Mouse (Mus musculus): ENCODE results near the gene Tmem234. TPM values are rescaled to one million over a fixed set of nuclear protein-coding genes. Genes with fewer than 3 reads are reported as not detected.

Tmem234 gene
- total and polyA plus RNA-seq, 3 experiments: 35.9 to 69.5 (median 41.7) TPM

- Histone ChIP-seq H3K36me3 (ENCODE audit: control insufficient read depth, insufficient read depth, low read length) (peaks cover 3% of the 10 kb centered on the region; the same call in 1 of the 2 replicates), H3K27ac (no peak overlapping the region), H3K79me2 (replicated peaks; ENCODE audit: control insufficient read depth, insufficient read depth, low read length) (no peaks in the 10 kb centered on the region), H3K27me3 (ENCODE audit: control insufficient read depth, insufficient read depth, low read length) (no peaks in the 10 kb centered on the region), H3K9ac (ENCODE audit: low read depth, low read length) (no peak overlapping the region), H3K4me1 (ENCODE audit: control insufficient read depth, insufficient read depth, low read length) (no peaks in the 10 kb centered on the region), H3K4me3 (no peak overlapping the region)
- TF ChIP-seq EP300 (IDR thresholded peaks at IDR 0.05; ENCODE audit: insufficient read depth, low read depth, low read length) (no peak), CTCF (IDR thresholded peaks at IDR 0.05) (no peak), POLR2A (IDR thresholded peaks at IDR 0.05; ENCODE audit: insufficient read depth, low read depth, low read length) (no peak)
- intact Hi-C loops (cut with DNase I): no loop called here
- 93% methylated on average over 8 of the region's 8 CpGs for WGBS
- no peak for DNase-seq
Observed at GRCm38 (mm10) chr4:129650359-129650758, 49.9 kb downstream of the Tmem234 start.

GRCm38 (mm10) chr4:129654770-129655169 lies 54.3 kb downstream of the Tmem234 start:
- intact Hi-C loops (cut with DNase I): no loop called here
- H3K4me1 ChIP-seq (ENCODE audit: control insufficient read depth, insufficient read depth, low read length): no peaks in the 10 kb centered on the region
- no peak overlapping the region for H3K27ac ChIP-seq
- H3K9ac ChIP-seq (ENCODE audit: low read depth, low read length): no peak overlapping the region
- H3K79me2 ChIP-seq (replicated peaks; ENCODE audit: control insufficient read depth, insufficient read depth, low read length): no peaks in the 10 kb centered on the region
- H3K4me3 ChIP-seq: no peak overlapping the region
- H3K27me3 ChIP-seq (ENCODE audit: control insufficient read depth, insufficient read depth, low read length): no peaks in the 10 kb centered on the region
- DNase-seq: no peak
- TF ChIP-seq POLR2A (IDR thresholded peaks at IDR 0.05; ENCODE audit: insufficient read depth, low read depth, low read length): no peak
- TF ChIP-seq CTCF (IDR thresholded peaks at IDR 0.05): no peak
- peaks cover 3% of the 10 kb centered on the region; the same call in 1 of the 2 replicates for H3K36me3 ChIP-seq (ENCODE audit: control insufficient read depth, insufficient read depth, low read length)
- 90% methylated on average over 14 of the region's 14 CpGs for whole genome bisulfite sequencing

GRCm38 (mm10) chr4:129661584-129661983 lies 61.1 kb downstream of the Tmem234 start:
- intact Hi-C loops (cut with DNase I): no loop called here
- WGBS: 93% methylated on average over 3 of the region's 3 CpGs
- Histone ChIP-seq H3K9ac (ENCODE audit: low read depth, low read length) (no peak overlapping the region), H3K36me3 (ENCODE audit: control insufficient read depth, insufficient read depth, low read length) (peaks cover 2% of the 10 kb centered on the region), H3K27me3 (ENCODE audit: control insufficient read depth, insufficient read depth, low read length) (no peaks in the 10 kb centered on the region), H3K4me3 (no peak overlapping the region), H3K27ac (no peak overlapping the region), H3K79me2 (replicated peaks; ENCODE audit: control insufficient read depth, insufficient read depth, low read length) (no peaks in the 10 kb centered on the region), H3K4me1 (ENCODE audit: control insufficient read depth, insufficient read depth, low read length) (no peaks in the 10 kb centered on the region)
- no peak for DNase-seq
- TF ChIP-seq POLR2A (IDR thresholded peaks at IDR 0.05; ENCODE audit: insufficient read depth, low read depth, low read length): no peak
- TF ChIP-seq EP300 (IDR thresholded peaks at IDR 0.05; ENCODE audit: insufficient read depth, low read depth, low read length): no peak
- TF ChIP-seq CTCF (IDR thresholded peaks at IDR 0.05): no peak

GRCm38 (mm10) chr4:129662255-129662813 lies 61.9 kb downstream of the Tmem234 start:
- H3K36me3 ChIP-seq (ENCODE audit: control insufficient read depth, insufficient read depth, low read length): peaks cover 2% of the 10 kb centered on the region
- H3K9ac ChIP-seq (ENCODE audit: low read depth, low read length): no peak overlapping the region
- TF ChIP-seq EP300 (IDR thresholded peaks at IDR 0.05; ENCODE audit: insufficient read depth, low read depth, low read length): no peak
- no peaks in the 10 kb centered on the region for H3K4me1 ChIP-seq (ENCODE audit: control insufficient read depth, insufficient read depth, low read length)
- WGBS: 85% methylated on average over 3 of the region's 3 CpGs
- H3K27me3 ChIP-seq (ENCODE audit: control insufficient read depth, insufficient read depth, low read length): no peaks in the 10 kb centered on the region
- H3K4me3 ChIP-seq: no peak overlapping the region
- peaks cover 2% of the 10 kb centered on the region; the same call in 1 of the 2 replicates for H3K79me2 ChIP-seq (replicated peaks; ENCODE audit: control insufficient read depth, insufficient read depth, low read length)
- no peak overlapping the region for H3K27ac ChIP-seq
- intact Hi-C loops (cut with DNase I): no loop called here
- DNase-seq: no peak

GRCm38 (mm10) chr4:129671491-129672082 lies 71.1 kb downstream of the Tmem234 start:
- TF ChIP-seq POLR2A (IDR thresholded peaks at IDR 0.05; ENCODE audit: insufficient read depth, low read depth, low read length): no peak
- peak; percentile 90 for TF ChIP-seq CTCF (IDR thresholded peaks at IDR 0.05)
- intact Hi-C loops (cut with DNase I): loop anchor here (1.0 to 2.0 kb wide), 3 partner anchors 25 to 71 kb away; partner anchors contain the start of genes Khdrbs1 and Tmem39b
- 3% methylated on average over 12 of the region's 12 CpGs for WGBS

More at GRCm38 (mm10) chr4:129671491-129672082, 71.1 kb downstream of the Tmem234 start:
- H3K79me2 ChIP-seq (replicated peaks; ENCODE audit: control insufficient read depth, insufficient read depth, low read length): peaks cover 2% of the 10 kb centered on the region; the same call in 1 of the 2 replicates
- peak overlapping the region; percentile 91 for H3K9ac ChIP-seq (ENCODE audit: low read depth, low read length)
- peaks cover 5% of the 10 kb centered on the region; the same call in 1 of the 2 replicates for H3K36me3 ChIP-seq (ENCODE audit: control insufficient read depth, insufficient read depth, low read length)
- H3K27me3 ChIP-seq (ENCODE audit: control insufficient read depth, insufficient read depth, low read length): no peaks in the 10 kb centered on the region
- peaks cover 3% of the 10 kb centered on the region; the same call in 1 of the 2 replicates for H3K4me1 ChIP-seq (ENCODE audit: control insufficient read depth, insufficient read depth, low read length)
- peak; percentile 46 to 49 for DNase-seq
- peak overlapping the region; percentile 85 for H3K4me3 ChIP-seq
- peak overlapping the region; percentile 89 for H3K27ac ChIP-seq

Measured in heart, adult 2 months (tissue).